Mouse (Mus musculus) left cerebral cortex, adult 6 months (tissue): ENCODE measurements around the gene D1Ertd622e. TPM values are rescaled to one million over a fixed set of nuclear protein-coding genes. Genes with fewer than 3 reads are reported as not detected.

Experiments
- long read RNA-seq, 2 experiments: library from polyadenylated mRNA; unstranded; transcript quantifications; one replicate each; pipeline ENCODE4 v2.0.0; 2019 to 2020
- polyA plus RNA-seq: library from polyadenylated mRNA; unstranded; fragments of <200 nt; fragmentation: Nextera tagmentation; gene quantifications from 2 replicates; pipeline ENCODE4 v1.2.3, GENCODE M21; 2021

Gene D1Ertd622e
- 18.9 and 39.7 TPM in 2 replicates for polyA plus RNA-seq
- long read RNA-seq, experiment 1, full-length matches to known transcripts, result 134 of 149 reads
- long read RNA-seq, experiment 1, partial matches to known transcripts, result 0 of 149 reads
- long read RNA-seq, experiment 1, other reads (novel, unspliced or antisense), result 15 of 149 reads
- long read RNA-seq, experiment 2, full-length matches to known transcripts, result 50 of 68 reads
- long read RNA-seq, experiment 2, partial matches to known transcripts, result 2 of 68 reads
- long read RNA-seq, experiment 2, other reads (novel, unspliced or antisense), result 16 of 68 reads

GRCm38 (mm10) chr1:97661406-97662241 is at the start of gene D1Ertd622e:
Gene D1Ertd622e, minus strand, starts transcription at chr1:97662074.

Other genes with a start within 250 kb of the D1Ertd622e start
- gene Gin1, start 108.1 kb upstream of the D1Ertd622e start, polyA plus RNA-seq, result 8.8 and 14.5 TPM in 2 replicates
- 3.1 and 3.9 TPM in 2 replicates for gene Ppip5k2, start 108.3 kb upstream of the D1Ertd622e start, polyA plus RNA-seq